ENCODE assay signal across 8 mouse cellular contexts in the genomic region with DNA sequence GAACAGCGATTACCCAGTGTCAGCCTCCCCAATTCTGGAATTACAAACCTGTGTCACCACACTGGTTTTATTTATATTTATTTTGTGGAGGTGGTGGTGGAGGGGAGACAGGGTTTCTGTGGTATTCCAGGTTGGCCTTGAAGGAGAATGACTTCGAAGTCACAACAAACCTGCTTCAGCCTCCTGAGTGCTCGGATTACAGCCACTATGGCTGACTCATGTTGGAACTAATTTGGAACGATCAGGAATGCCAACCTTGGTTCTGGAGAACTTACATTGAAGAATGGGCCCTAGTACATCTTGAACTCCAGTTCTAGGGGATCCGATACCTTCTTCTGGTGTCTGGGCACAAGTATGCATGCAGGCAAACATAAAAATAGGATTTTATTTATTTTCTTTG. TPM values are rescaled to one million over a fixed set of nuclear protein-coding genes. Genes with fewer than 3 reads are reported as not detected.
DNase-seq lines count a peak whose midpoint lies in the region; ATAC-seq and TF ChIP-seq lines count a peak whose summit lies in the region.

No protein-coding gene starts in this region.

- ATAC-seq in megakaryocyte, adult 5-6 weeks (ENCODE audit: poor library complexity, severe bottlenecking): no peak
- ATAC-seq in limb, embryonic 14.5 days (ENCODE audit: low FRiP score, low read depth): no peak
- no peak for ATAC-seq in activated CD4-positive, CD25-positive, alpha-beta regulatory T cell, adult 4 months

- H3K27me3 ChIP-seq in megakaryocyte, embryonic 14.5 days (replicated peaks): no peaks in the 10 kb centered on the region
- no peaks in the 10 kb centered on the region for H3K27me3 ChIP-seq in limb, embryonic 14.5 days (ENCODE audit: control insufficient read depth, insufficient read depth, low read length)

- no peak for TF ChIP-seq POLR2A in limb, embryonic 14.5 days (IDR thresholded peaks at IDR 0.05; ENCODE audit: borderline replicate concordance, extremely low read depth, insufficient read depth, insufficient read length)

- no peak overlapping the region for H3K27ac ChIP-seq in limb, embryonic 14.5 days (replicated peaks; ENCODE audit: low read depth, low read length)

- no peaks in the 10 kb centered on the region for H3K9me3 ChIP-seq in megakaryocyte, embryonic 14.5 days
- H3K9me3 ChIP-seq in limb, embryonic 14.5 days (ENCODE audit: control insufficient read depth, low read length): no peaks in the 10 kb centered on the region

- H3K4me2 ChIP-seq in limb, embryonic 14.5 days (replicated peaks; ENCODE audit: low read depth, low read length, severe bottlenecking): peak overlapping the region; percentile 57

- 65% methylated on average over 5 of the region's 5 CpGs for WGBS in limb, embryonic 14.5 days

- peaks cover 27% of the 10 kb centered on the region for H3K4me1 ChIP-seq in megakaryocyte, embryonic 14.5 days
- peaks cover 12% of the 10 kb centered on the region for H3K4me1 ChIP-seq in limb, embryonic 14.5 days (ENCODE audit: control insufficient read depth, insufficient read depth, low read length)

- peaks cover 13% of the 10 kb centered on the region for H3K36me3 ChIP-seq in megakaryocyte, embryonic 14.5 days (replicated peaks; ENCODE audit: low read length)
- no peaks in the 10 kb centered on the region for H3K36me3 ChIP-seq in limb, embryonic 14.5 days (ENCODE audit: control insufficient read depth, insufficient read depth, low read length)

- peak; percentile 21 for DNase-seq in adrenal gland, postnatal 14 days
- DNase-seq in adrenal gland, postnatal 4 days (ENCODE audit: low spot score in 2 of 2): no peak
- no peak for DNase-seq in limb, embryonic 14.5 days (ENCODE audit: low spot score)
- DNase-seq in ovary, postnatal 36 days (ENCODE audit: low spot score): no peak
- no peak for DNase-seq in ovary, postnatal 10 days (ENCODE audit: low spot score)

- H3K9ac ChIP-seq in limb, embryonic 14.5 days (ENCODE audit: low read depth, low read length, severe bottlenecking): no peak overlapping the region

- peak overlapping the region; percentile 99 for H3K4me3 ChIP-seq in megakaryocyte, embryonic 14.5 days (replicated peaks)
- peak overlapping the region; percentile 95; the same call in 1 of the 2 replicates for H3K4me3 ChIP-seq in limb, embryonic 14.5 days (replicated peaks; ENCODE audit: low read length)

RNA-seq across cellular contexts. Expression of gene BC005537, which starts 2.1 kb away (rescaled TPM):
- total RNA-seq in adrenal gland, postnatal 14 days (2021): 168 and 171 TPM in 2 replicates
- 100 to 1,000 TPM; 169 to 181 TPM for total RNA-seq in adrenal gland, postnatal 4 days (2021)
- 32.0 and 48.1 TPM in 2 replicates for polyA plus RNA-seq in megakaryocyte, embryonic 14.5 days (2012; ENCODE audit: insufficient read depth, low replicate concordance)
- 222 and 241 TPM in 2 replicates for total RNA-seq in megakaryocyte, adult 5-6 weeks (2015)
- 97.2 and 116 TPM in 2 replicates for total RNA-seq in megakaryocyte, adult 5-6 weeks (2017)
- 70.5 and 87.7 TPM in 2 replicates for polyA plus RNA-seq in limb, embryonic 14.5 days (2012; rRNA removed)
- 29.3 and 32.0 TPM in 2 replicates for polyA plus RNA-seq in limb, embryonic 14.5 days (2014; fragmentation: Nextera tagmentation; extraction: Ambion mirVana)
- 10 to 100 TPM; 32.0 to 44.4 TPM for polyA plus RNA-seq in activated CD4-positive, CD25-positive, alpha-beta regulatory T cell, adult 4 months (2017; shearing (Covaris generic))

RNA-seq across cellular contexts. Expression of gene Acot13, which starts 32.0 kb away (rescaled TPM):
- total RNA-seq in adrenal gland, postnatal 14 days (2021): 135 and 157 TPM in 2 replicates
- total RNA-seq in adrenal gland, postnatal 4 days (2021): 10 to 100 TPM; 49.6 to 58.0 TPM
- 19.1 and 40.5 TPM in 2 replicates for polyA plus RNA-seq in megakaryocyte, embryonic 14.5 days (2012; ENCODE audit: insufficient read depth, low replicate concordance)
- total RNA-seq in megakaryocyte, adult 5-6 weeks (2015): 26.7 and 27.1 TPM in 2 replicates
- total RNA-seq in megakaryocyte, adult 5-6 weeks (2017): 26.1 and 30.3 TPM in 2 replicates
- polyA plus RNA-seq in limb, embryonic 14.5 days (2012; rRNA removed): 35.5 and 44.8 TPM in 2 replicates
- 70.5 and 76.7 TPM in 2 replicates for polyA plus RNA-seq in limb, embryonic 14.5 days (2014; fragmentation: Nextera tagmentation; extraction: Ambion mirVana)
- polyA plus RNA-seq in activated CD4-positive, CD25-positive, alpha-beta regulatory T cell, adult 4 months (2017; shearing (Covaris generic)): 10 to 100 TPM; 69.2 to 76.1 TPM

RNA-seq across cellular contexts. Expression of gene Tdp2, which starts 32.1 kb away (rescaled TPM):
- total RNA-seq in adrenal gland, postnatal 14 days (2021): 24.3 and 26.0 TPM in 2 replicates
- 10 to 100 TPM; 39.4 to 40.7 TPM for total RNA-seq in adrenal gland, postnatal 4 days (2021)
- polyA plus RNA-seq in megakaryocyte, embryonic 14.5 days (2012; ENCODE audit: insufficient read depth, low replicate concordance): 5.8 and 20.5 TPM in 2 replicates
- 45.4 and 47.7 TPM in 2 replicates for total RNA-seq in megakaryocyte, adult 5-6 weeks (2015)
- 32.9 and 35.6 TPM in 2 replicates for total RNA-seq in megakaryocyte, adult 5-6 weeks (2017)
- 66.9 and 68.2 TPM in 2 replicates for polyA plus RNA-seq in limb, embryonic 14.5 days (2012; rRNA removed)
- 41.5 and 51.9 TPM in 2 replicates for polyA plus RNA-seq in limb, embryonic 14.5 days (2014; fragmentation: Nextera tagmentation; extraction: Ambion mirVana)
- polyA plus RNA-seq in activated CD4-positive, CD25-positive, alpha-beta regulatory T cell, adult 4 months (2017; shearing (Covaris generic)): 10 to 100 TPM; 17.2 to 24.2 TPM

RNA-seq across cellular contexts. Expression of gene Gmnn, which starts 37.7 kb away (rescaled TPM):
- total RNA-seq in adrenal gland, postnatal 14 days (2021): 19.3 and 21.8 TPM in 2 replicates
- 10 to 100 TPM; 29.1 to 31.7 TPM for total RNA-seq in adrenal gland, postnatal 4 days (2021)
- 6.3 TPM in 1 of 2 replicates, not detected in the other for polyA plus RNA-seq in megakaryocyte, embryonic 14.5 days (2012; ENCODE audit: insufficient read depth, low replicate concordance)
- total RNA-seq in megakaryocyte, adult 5-6 weeks (2015): 161 and 181 TPM in 2 replicates
- 175 and 177 TPM in 2 replicates for total RNA-seq in megakaryocyte, adult 5-6 weeks (2017)
- polyA plus RNA-seq in limb, embryonic 14.5 days (2012; rRNA removed): 22.1 and 43.0 TPM in 2 replicates
- polyA plus RNA-seq in limb, embryonic 14.5 days (2014; fragmentation: Nextera tagmentation; extraction: Ambion mirVana): 78.7 and 83.6 TPM in 2 replicates
- polyA plus RNA-seq in activated CD4-positive, CD25-positive, alpha-beta regulatory T cell, adult 4 months (2017; shearing (Covaris generic)): 10 to 100 TPM; 47.8 to 61.4 TPM

RNA-seq across cellular contexts. Expression of gene D130043K22Rik, which starts 45.6 kb away (rescaled TPM):
- 0.83 and 1.3 TPM in 2 replicates for total RNA-seq in adrenal gland, postnatal 14 days (2021)
- 1 to 10 TPM; 1.0 to 1.6 TPM for total RNA-seq in adrenal gland, postnatal 4 days (2021)
- polyA plus RNA-seq in megakaryocyte, embryonic 14.5 days (2012; ENCODE audit: insufficient read depth, low replicate concordance): not detected in 2 replicates
- not detected in 2 replicates for total RNA-seq in megakaryocyte, adult 5-6 weeks (2015)
- total RNA-seq in megakaryocyte, adult 5-6 weeks (2017): not detected in 2 replicates
- polyA plus RNA-seq in limb, embryonic 14.5 days (2012; rRNA removed): 0.09 and 0.11 TPM in 2 replicates
- polyA plus RNA-seq in limb, embryonic 14.5 days (2014; fragmentation: Nextera tagmentation; extraction: Ambion mirVana): 0.04 TPM in 2 replicates
- under 1 TPM; 0.24 to 0.25 TPM for polyA plus RNA-seq in activated CD4-positive, CD25-positive, alpha-beta regulatory T cell, adult 4 months (2017; shearing (Covaris generic))
